Mouse (Mus musculus) liver, embryonic 14.5 days (tissue): ENCODE data around the gene Kank4. TPM values are rescaled to one million over a fixed set of nuclear protein-coding genes. Genes with fewer than 3 reads are reported as not detected.
"Not testable (repeated sequence)": the region's sequence is repeated elsewhere in the genome, so short reads cannot be mapped to it uniquely, and the experiment has no call there.

Experiments
- ATAC-seq: fragments of 200-750 bp; cut with Nextera tagmentation; 2 replicates; pipeline ENCODE4 v1.8.0; 2017; ENCODE audit warnings: moderate number of reproducible peaks, mild to moderate bottlenecking, moderate library complexity; ENCODE audit not compliant: insufficient read depth
- DNase-seq, 3 experiments: peaks; one replicate each; pipeline ENCODE4 v3.0.0-alpha.2; 2012 to 2013; ENCODE audit warnings: low read depth in 3 of 3, low spot score in 3 of 3
- H3K27ac ChIP-seq: fragments of 300-500 bp; sonication (generic); 2 replicates; pipeline ENCODE4 v1.5.1; 2014; ENCODE audit warnings: moderate library complexity, mild to moderate bottlenecking, control low read depth, inconsistent platforms
- H3K27me3 ChIP-seq: fragments of 300-500 bp; sonication (generic); 2 replicates; pipeline ENCODE4 v1.6.1; 2014; ENCODE audit warnings: mild to moderate bottlenecking, low read length, moderate library complexity; ENCODE audit not compliant: control insufficient read depth, insufficient read depth
- H3K36me3 ChIP-seq: fragments of 300-500 bp; sonication (generic); replicated peaks from 2 replicates; pipeline ENCODE4 v1.6.1; 2014; ENCODE audit warnings: low read depth; ENCODE audit not compliant: control insufficient read depth, insufficient read depth
- H3K4me1 ChIP-seq, 2 experiments: fragments of 200-500 bp in 1 of 2; fragments of 300-500 bp in 1 of 2; sonication (generic) in 1 of 2; replicated peaks; 2 replicates each; pipeline ENCODE4 v1.6.1; 2012 to 2014; ENCODE audit warnings: antibody characterized with exemption in 1 of 2, inconsistent platforms in 1 of 2, low read length in 1 of 2; ENCODE audit not compliant: control insufficient read depth in 2 of 2, insufficient read depth in 2 of 2
- H3K4me2 ChIP-seq: fragments of 300-500 bp; sonication (generic); 2 replicates; pipeline ENCODE4 v1.6.1; 2014; ENCODE audit warnings: low read depth, mild to moderate bottlenecking, control low read depth, moderate library complexity
- H3K4me3 ChIP-seq, 2 experiments: fragments of 200-500 bp in 1 of 2; fragments of 300-500 bp in 1 of 2; sonication (generic) in 1 of 2; 2 replicates each; pipeline ENCODE4 v1.5.1; 2012 to 2014; ENCODE audit warnings: low read depth in 2 of 2, low read length in 2 of 2, mild to moderate bottlenecking in 2 of 2, control low read depth in 1 of 2, inconsistent platforms in 1 of 2, moderate library complexity in 1 of 2; ENCODE audit not compliant: insufficient read depth in 1 of 2
- H3K9ac ChIP-seq: fragments of 300-500 bp; sonication (generic); replicated peaks from 2 replicates; pipeline ENCODE4 v1.6.1; 2014; ENCODE audit warnings: mild to moderate bottlenecking, control low read depth, moderate library complexity
- H3K9me3 ChIP-seq: fragments of 300-500 bp; sonication (generic); 2 replicates; pipeline ENCODE4 v1.6.1; 2016; ENCODE audit warnings: low read length, mixed read lengths; ENCODE audit not compliant: control insufficient read depth
- CTCF ChIP-seq: IDR thresholded peaks from 2 replicates; pipeline ENCODE4 v1.5.1; 2016; ENCODE audit warnings: antibody characterized with exemption, low read depth, control low read depth
- EP300 ChIP-seq: IDR thresholded peaks from 2 replicates; pipeline ENCODE4 v1.6.1; 2016; ENCODE audit warnings: antibody characterized with exemption, low read depth
- WGBS: fragments of 180-500 bp; shearing (Covaris S2); extraction: QIAGEN DNeasy Blood & Tissue Kit; methylation state at CpG from one replicate; pipeline ENCODE4 v1.1.7; 2014; ENCODE audit not compliant: insufficient replicate concordance; 5-methylcytosine and 5-hydroxymethylcytosine counted together
- polyA plus RNA-seq, 2 experiments: library from polyadenylated mRNA; depleted of rRNA in 1 of 2; stranded (reverse) in 1 of 2; unstranded in 1 of 2; fragments of >200 nt; fragmentation: Nextera tagmentation in 1 of 2; extraction: Ambion mirVana in 1 of 2; gene quantifications; 2 replicates each; pipeline versions ENCODE4 v1.2.1 to v1.2.3; 2012 to 2014

Kank4 gene
- polyA plus RNA-seq, 2 experiments: 0.04 to 0.17 TPM

DNA sequence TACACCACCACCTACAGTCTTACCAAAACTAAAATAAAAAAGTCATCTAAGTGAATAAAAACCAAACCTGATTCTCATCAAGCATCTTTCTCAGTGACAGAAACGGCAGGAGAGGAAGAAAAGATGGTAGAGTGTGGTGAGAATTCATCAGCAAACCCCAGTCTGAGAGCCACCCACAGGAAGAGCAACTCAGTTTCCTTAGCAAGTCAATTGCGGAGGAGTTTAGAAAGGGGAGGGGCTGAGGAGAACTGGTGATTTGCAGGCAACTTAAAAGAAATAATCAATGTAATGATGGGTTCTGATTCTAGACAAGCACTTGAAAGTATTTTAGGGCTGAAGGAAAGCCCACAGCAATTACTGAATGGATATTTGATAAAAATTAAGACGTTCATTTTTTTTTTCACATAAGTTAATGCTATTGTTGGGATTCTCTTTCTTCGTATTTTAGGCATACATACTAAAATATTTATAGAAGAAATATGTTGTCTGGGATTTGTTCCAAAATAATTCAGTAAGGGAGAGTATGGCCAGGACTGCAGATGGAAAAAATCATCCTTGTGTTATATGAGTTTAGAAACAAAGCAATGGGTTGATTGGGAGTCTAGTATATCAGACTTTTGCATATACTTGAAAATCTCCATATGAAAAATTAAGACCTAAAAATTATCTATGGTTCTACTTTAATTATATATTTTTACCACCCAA, 41.0 kb upstream of the Kank4 start:
- H3K27me3 ChIP-seq: no peaks in the 10 kb centered on the region
- H3K36me3 ChIP-seq: no peaks in the 10 kb centered on the region
- ATAC-seq (no peak), DNase-seq (no peak)
- H3K4me1 ChIP-seq: no peaks in the 10 kb centered on the region
- no peak overlapping the region for H3K4me2 ChIP-seq
- no peak overlapping the region for H3K4me3 ChIP-seq
- H3K27ac ChIP-seq: no peak overlapping the region
- no peak overlapping the region for H3K9ac ChIP-seq
- TF ChIP-seq EP300 (no peak), CTCF (no peak)
- no peaks in the 10 kb centered on the region for H3K9me3 ChIP-seq
- WGBS: 54% methylated on average over 4 of the region's 4 CpGs

- Histone ChIP-seq H3K4me1 (no peaks in the 10 kb centered on the region), H3K27me3 (no peaks in the 10 kb centered on the region), H3K4me3 (no peak overlapping the region), H3K9ac (no peak overlapping the region), H3K27ac (no peak overlapping the region), H3K36me3 (no peaks in the 10 kb centered on the region), H3K4me2 (no peak overlapping the region), H3K9me3 (no peaks in the 10 kb centered on the region)
- 61% methylated on average over 11 of the region's 11 CpGs for WGBS
- DNase-seq (no peak), ATAC-seq (no peak)
- TF ChIP-seq EP300 (no peak), CTCF (no peak)
Measured at GRCm38 (mm10) chr4:98857037-98857648, 39.8 kb upstream of the Kank4 start.

GRCm38 (mm10) chr4:98853926-98854325, 36.6 kb upstream of the Kank4 start:
- no peak for DNase-seq
- no peaks in the 10 kb centered on the region for H3K4me1 ChIP-seq
- WGBS: 79% methylated on average over 4 of the region's 4 CpGs
- H3K9me3 ChIP-seq: no peaks in the 10 kb centered on the region
- H3K27me3 ChIP-seq: no peaks in the 10 kb centered on the region
- no peak overlapping the region for H3K27ac ChIP-seq
- no peak overlapping the region for H3K4me2 ChIP-seq
- no peak overlapping the region for H3K4me3 ChIP-seq
- no peak for ATAC-seq
- no peak overlapping the region for H3K9ac ChIP-seq
- H3K36me3 ChIP-seq: no peaks in the 10 kb centered on the region
- TF ChIP-seq CTCF: no peak
- no peak for TF ChIP-seq EP300

DNA sequence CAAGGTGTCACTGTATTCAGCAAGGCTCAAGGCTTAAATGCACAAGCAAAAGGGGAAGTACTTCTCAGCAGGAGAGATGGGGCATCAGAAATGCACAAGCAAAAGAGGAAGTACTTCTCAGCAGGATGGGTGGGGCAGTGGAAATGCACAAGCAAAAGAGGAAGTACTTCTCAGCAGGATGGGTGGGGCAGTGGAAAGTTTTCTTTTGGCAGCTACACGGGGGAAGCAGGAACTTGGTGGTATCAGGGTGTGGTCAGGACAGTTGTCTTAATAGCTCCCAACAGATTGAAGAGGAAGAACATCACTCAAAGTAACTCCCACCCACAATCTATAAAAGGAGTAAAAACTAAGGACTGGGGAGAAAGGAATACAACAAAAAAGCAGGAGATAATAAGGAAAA, 33.1 kb upstream of the Kank4 start:
- DNase-seq, H3K9ac ChIP-seq, H3K27ac ChIP-seq, H3K4me3 ChIP-seq, H3K9me3 ChIP-seq, H3K4me1 ChIP-seq, H3K27me3 ChIP-seq, H3K4me2 ChIP-seq, ATAC-seq, H3K36me3 ChIP-seq: not testable (repeated sequence)
- WGBS: 25% methylated on average over 1 of the region's 1 CpGs

GRCm38 (mm10) chr4:98847120-98847885, 30.0 kb upstream of the Kank4 start:
- no peak for TF ChIP-seq CTCF
- no peak for TF ChIP-seq EP300
- WGBS: 53% methylated on average over 6 of the region's 6 CpGs
- no peaks in the 10 kb centered on the region for H3K27me3 ChIP-seq
- no peaks in the 10 kb centered on the region for H3K4me1 ChIP-seq
- no peak for DNase-seq
- no peak overlapping the region for H3K4me2 ChIP-seq
- H3K9me3 ChIP-seq: no peaks in the 10 kb centered on the region
- H3K27ac ChIP-seq: no peak overlapping the region
- no peak overlapping the region for H3K9ac ChIP-seq
- H3K36me3 ChIP-seq: no peaks in the 10 kb centered on the region
- H3K4me3 ChIP-seq: no peak overlapping the region
- ATAC-seq: no peak
